Mouse (Mus musculus) heart, postnatal 36 days (tissue): ENCODE measurements around the gene Gmfg. TPM values are rescaled to one million over a fixed set of nuclear protein-coding genes. Genes with fewer than 3 reads are reported as not detected.

ENCODE experiments used
- DNase-seq, 2 experiments: peaks; one replicate each; pipeline ENCODE4 v3.0.0; 2021 to 2022
- intact Hi-C: fragments of 180-260 bp; cut with DNase I; formaldehyde crosslinking; loops from one replicate; pipeline ENCODE4 v1.15.1; 2025
- total RNA-seq, 2 experiments: library from RNA; stranded (reverse); gene quantifications; 2 replicates each; pipeline ENCODE4 v1.2.3; 2021

Gene Gmfg
- 1 to 10 TPM; 4.6 to 7.2 TPM for total RNA-seq

DNA sequence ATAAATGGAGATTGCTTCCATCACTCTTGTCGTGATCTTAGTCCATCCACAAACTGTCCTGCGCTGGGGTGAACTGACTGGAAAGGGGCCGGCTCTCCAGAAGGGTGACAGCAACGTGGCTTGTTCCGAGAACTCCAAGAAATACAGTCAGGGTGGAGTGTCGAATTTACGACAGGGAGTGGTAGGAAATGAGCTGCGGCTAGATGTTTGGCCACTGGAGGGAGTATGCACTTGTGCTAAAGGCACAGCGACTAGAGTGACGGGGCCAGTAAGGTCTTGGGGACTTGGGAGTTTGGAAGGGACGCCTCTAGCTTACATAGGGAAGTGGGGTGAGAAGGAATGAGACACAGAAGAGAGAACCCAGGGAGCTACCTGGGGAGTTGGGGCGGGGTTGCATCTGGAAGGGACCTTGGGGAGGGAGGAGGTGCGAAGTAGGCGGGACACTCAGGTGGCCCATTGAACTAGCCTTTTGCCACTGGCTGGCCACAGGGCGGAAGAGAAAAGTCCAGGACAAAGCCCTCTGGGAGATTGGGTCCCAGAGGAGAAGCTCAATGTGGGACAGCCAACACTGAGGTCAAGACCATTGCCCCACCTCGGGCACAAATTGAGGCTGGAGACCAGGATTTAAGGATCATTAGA lies at the start of gene Gmfg:
Gene Gmfg, plus strand, starts transcription at position 516 of the 639 bp plus-strand sequence.
- peak in 1 of 2 experiments; percentile 75 for DNase-seq
- intact Hi-C loops: loop anchor here (2.0 kb wide), 1 partner anchor 164 kb away; no protein-coding TSS in a partner anchor

DNA sequence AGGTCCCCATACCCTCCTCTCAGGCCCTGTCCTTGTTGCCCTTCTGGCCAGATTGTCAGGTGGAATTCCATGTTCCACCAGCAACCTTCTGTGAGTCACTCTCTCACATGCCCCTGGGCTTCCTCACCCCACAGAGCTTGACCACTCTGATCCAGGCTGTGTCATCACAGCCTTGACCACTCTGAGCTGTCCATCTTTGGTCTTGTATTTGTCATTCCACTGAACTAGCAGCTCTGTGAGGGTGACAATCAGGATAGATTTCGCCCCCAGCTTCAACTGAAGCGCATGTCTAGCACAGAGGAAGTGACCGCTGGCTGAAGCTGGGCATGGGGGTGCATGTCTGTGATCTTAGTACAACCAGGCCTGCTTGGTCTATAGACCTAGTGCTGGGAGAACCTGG lies 46.9 kb upstream of the Gmfg start:
- intact Hi-C loops: no loop called here
- DNase-seq: no peak

DNA sequence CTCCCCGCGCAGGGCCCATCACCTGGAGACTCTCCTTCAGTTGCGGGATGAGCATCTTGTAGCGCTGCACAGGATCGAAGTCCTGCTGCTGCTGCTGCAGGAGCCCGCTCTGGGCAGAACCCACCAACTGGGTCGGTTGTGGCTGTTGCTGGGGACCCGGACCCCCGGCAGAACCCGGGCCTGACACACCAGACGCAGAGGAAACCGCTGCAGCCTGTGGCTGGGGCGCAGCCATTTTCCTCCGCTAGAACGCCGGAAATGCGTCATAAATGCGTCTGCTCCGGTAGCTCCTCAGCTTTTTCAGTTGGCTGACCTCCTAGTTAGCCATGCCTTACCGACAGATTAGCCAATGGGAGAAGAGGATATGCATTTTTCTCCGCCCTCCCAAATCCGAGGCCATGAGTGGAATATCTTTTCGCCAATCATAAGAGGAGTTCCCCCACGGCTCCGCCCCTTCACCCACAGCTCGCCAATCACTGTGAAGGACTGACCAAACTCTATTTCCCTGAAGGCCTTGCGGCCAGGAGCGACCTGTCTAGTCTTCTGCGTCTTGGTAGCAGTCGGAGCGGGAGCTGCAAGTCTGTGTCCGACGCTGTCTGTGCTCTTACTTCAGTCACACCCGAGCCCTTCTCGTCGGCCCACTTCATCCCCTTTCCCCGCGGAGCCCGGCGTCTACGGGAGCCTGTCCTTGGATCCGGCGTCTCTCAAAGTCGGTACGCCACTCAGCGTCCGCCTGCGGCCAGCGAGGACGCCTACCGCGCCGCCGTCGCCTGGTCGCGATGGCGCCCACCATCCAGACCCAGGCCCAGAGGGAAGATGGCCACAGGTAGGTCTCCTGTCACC lies 44.6 kb upstream of the Gmfg start, which contains the start of the genes Med29 and Paf1:
Gene Med29, minus strand, starts transcription at position 280 of the 843 bp plus-strand sequence.
Gene Paf1, plus strand, starts transcription at position 523 of the 843 bp plus-strand sequence.
- DNase-seq: peak; percentile 91 to 93
- intact Hi-C loops: loop anchor here (2.0 kb wide), 1 partner anchor 42 kb away; no protein-coding TSS in a partner anchor

DNA sequence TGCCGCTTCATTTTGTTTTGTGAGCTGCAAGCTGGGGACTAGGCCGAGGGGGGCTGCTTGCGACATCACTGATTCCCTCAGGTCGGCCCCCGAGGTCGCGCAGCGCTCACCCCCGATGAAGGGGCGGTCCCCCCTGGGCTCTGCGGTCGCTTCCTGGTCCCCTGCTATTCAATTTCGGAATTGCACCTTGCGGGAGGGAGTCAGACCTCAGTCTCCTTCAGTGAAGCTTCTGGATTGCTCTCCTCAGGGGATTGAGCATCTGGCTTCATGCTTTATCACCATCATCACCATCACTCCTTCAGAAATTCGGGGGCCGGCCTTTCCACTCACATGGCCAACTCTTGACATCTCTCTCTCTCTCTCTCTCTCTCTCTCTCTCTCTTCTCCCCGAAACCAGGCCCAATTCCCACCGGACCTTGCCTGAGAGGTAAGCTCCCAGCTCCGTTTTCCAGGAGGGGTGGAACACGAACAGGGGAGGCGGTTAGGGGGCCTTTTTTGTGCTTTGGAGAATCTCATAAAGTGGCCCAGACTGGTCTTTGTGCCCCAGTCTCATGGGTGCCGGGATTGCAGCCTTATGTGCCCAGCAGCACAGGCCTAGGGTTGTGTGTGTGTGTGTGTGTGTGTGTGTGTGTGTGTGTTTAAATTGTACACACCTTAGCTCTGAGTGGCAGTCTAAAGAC lies 43.8 kb upstream of the Gmfg start:
- DNase-seq: no peak
- intact Hi-C loops: loop anchor here (2.0 kb wide), 1 partner anchor 41 kb away; no protein-coding TSS in a partner anchor

DNA sequence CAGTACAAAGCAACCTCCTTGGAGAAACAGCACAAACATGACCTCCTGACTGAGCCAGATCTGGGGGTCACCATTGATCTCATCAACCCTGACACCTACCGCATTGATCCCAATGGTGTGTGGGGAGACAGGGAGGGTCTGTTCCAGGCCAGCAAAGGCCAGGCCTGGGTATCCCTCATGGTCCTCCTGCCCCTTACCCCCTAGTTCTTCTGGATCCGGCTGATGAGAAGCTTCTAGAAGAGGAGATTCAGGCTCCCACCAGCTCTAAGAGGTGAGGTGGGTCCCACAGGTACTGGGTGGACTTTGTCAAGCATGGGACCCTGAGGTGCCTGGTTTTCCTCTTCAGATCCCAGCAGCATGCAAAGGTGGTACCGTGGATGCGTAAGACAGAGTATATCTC lies 41.8 kb upstream of the Gmfg start:
- no peak for DNase-seq
- intact Hi-C loops: no loop called here

DNA sequence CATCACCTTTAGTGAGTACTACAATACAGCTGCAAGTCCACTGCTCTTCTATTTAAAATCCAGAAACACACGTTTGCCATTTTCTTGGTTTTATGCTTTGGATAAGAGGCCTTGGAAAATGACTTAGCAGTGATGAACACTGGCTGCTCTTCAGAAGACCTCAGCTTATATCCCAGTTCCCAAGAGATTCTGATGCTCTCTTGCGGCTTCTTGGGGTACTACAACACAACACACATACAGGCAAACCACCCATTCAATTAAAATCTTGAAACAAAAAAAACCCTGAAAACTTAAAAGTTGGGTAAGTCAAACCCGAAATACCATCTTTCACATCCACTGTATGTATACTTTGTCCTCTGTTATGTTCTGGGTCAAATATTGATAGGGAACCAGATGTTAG lies 39.2 kb upstream of the Gmfg start:
- no peak for DNase-seq
- intact Hi-C loops: no loop called here

DNA sequence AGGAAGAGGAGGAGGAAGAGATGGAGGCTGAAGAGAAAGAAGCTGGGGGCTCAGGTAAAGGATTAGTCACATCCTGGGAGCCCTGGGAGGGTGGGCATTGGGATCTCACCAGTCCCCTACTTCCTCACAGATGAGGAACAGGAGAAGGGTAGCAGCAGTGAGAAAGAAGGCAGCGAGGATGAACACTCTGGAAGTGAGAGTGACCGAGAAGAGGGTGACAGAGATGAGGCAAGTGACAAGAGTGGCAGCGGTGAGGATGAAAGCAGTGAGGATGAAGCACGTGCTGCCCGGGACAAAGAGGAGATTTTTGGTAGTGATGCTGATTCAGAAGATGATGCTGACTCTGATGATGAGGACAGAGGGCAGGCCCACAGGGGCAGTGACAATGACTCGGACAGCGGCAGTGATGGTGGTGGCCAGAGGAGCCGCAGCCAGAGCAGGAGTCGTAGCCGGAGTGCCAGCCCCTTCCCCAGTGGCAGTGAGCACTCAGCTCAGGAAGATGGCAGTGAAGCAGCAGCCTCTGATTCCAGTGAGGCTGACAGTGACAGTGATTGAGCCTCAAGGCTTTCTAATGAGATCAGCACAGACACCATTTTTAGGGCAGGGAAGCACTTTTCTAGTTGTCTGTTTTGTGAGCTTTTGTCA lies 38.4 kb upstream of the Gmfg start:
- DNase-seq: no peak
- intact Hi-C loops: no loop called here

DNA sequence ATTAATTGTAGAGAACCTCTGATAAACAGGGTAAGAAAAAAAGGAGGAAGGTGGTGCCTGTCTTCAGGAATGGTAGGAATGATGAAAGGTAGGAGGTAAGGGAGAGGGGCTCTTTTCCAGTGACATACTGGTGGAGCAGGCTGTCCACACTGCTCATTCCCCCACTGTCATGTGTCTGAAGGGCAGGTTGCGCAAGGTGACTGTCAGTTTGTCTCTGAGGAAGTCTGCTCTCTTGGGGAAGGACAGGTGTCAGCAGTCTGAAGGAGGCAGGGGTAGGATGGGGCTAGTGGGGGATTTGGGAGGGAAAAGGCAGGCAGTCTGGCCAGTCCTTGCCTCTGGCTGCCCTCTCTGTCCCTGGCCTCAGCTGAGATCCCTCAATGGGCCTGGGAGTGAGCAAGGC lies 36.2 kb upstream of the Gmfg start:
- intact Hi-C loops: no loop called here
- no peak for DNase-seq

DNA sequence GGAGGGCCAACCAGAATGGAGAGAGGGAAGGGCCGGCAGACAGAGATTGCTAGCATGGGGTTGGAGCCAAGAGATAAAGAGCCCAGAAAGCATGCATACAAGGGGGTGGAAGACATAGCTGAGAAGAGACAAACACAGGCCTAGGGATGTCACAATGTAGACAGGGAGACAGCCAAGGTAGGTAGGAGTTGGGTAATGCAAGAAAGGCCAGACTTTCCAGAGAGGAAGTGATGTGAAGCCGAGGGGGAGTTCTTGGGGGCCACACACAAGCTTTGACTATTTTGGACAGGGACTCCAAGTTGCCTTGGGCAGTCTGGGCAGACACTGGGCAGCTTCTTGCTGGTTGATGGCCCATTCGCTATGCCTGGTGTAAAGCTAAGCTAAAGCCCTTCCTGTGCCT lies 35.3 kb upstream of the Gmfg start:
- intact Hi-C loops: no loop called here
- no peak for DNase-seq

DNA sequence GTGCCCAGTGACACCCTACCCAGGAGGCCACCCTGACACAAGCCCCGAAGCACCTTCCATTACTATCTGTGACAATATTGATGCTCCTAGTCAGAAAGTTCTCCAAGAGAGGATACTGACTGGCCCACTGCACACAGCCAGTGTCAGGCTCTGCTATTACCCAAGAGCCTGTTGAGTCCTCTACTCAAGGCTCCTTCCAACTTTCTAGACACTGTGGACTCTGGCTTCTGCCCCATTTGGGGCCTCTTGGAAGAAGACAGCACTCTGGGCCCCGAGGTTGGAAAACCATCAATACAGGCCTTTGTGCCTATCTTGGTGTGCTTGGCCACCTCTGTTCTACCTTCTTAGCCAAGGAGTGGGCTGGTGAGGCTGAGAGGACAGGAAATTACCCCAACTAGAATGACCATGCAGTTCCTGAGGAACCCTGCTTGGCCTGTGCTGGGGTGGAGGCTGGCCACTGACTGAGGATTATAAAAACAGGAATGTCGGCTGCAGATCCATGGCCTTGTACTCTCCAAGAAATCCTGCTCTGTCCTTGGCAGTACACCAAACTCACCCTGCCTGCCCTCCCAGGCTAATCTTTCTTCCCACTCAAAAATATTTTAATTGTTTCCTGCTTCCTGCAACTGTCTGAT lies 26.3 kb upstream of the Gmfg start:
- DNase-seq: peak; percentile 65
- intact Hi-C loops: no loop called here

DNA sequence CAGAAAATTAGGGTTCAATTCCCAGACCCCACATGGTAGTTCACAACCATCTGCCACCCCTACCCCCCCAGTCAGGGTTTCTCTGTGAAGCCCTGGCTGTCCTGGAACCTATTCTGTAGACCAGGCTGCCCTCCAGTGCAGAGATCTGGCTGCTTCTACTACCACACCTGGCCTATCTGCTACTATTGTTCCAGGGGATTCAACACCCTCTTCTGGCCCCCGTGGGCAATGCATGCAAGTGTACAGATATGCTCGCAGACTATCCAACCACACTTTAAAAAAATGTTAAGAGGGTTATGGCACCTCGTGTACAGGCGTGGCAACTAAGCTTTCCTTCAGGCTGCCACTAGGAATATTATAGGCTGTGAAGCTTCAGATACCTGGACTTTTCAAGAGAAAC lies 24.4 kb upstream of the Gmfg start:
- no peak for DNase-seq
- intact Hi-C loops: no loop called here

DNA sequence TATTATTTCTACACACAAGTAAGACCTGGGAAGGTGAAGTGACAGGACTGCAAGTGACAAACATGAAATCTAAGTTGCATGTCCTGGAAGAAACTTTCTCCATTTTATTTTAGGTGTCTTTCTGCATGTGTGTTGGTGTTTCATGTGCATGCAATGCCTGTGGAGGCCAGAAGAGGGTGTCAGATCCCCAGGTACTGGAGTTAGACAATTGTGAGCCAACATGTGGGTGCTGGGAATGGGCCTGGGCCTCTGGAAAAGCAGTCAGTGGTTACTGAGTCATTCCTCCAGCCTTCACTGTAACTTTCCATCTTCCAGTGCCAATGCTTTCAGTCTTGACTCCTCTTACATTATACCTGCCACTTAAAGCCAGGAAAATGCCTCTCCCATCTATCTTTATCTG lies 19.9 kb upstream of the Gmfg start:
- no peak for DNase-seq
- intact Hi-C loops: no loop called here

DNA sequence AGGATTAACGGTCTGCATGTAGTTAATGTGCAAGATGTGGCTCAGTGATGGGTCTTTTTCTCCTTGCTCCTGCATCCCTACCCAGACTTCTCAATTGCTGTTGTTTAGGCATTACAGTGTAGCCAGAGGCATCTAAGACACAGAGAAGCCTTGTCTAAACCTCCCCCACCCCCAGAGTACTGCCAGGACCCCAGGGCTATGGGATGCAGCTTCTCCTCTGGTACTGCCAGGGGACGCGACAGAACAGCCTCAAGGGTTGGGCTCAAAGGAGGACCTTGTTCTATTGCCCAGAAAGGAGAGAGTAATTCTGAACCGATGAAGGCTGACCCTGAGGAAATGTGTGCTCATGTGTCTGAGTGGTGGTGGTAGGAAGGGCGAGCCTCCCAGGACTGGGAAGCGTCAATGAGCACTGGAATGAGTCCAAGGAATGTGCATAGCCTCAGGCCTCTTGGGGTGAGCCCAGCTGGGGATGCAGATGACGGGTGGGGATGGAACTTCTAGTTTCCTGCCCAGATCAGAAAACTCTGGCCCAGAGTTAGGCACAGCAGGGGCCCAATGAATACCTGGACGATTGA lies 19.1 kb upstream of the Gmfg start:
- peak; percentile 61 to 65 for DNase-seq
- intact Hi-C loops: no loop called here

DNA sequence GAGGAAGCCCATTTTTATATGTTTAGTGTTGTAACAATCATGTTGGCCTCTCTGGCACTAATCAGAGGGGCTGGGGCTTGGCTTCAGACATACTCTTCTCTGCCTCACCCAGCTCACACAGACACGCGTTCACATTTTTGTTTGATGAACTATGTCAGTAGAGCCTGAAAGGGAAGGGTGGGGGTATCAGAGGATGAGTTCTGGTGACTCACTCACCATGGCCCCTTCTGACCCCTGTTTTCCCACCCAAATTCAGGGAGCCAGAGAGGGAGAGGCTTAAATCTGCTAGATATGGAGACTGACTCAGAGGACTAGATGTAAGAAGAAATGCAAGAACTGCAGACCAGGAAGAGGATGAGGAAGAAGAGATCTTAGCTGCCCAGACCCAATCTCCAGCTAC lies 17.8 kb upstream of the Gmfg start:
- DNase-seq: no peak
- intact Hi-C loops: no loop called here

DNA sequence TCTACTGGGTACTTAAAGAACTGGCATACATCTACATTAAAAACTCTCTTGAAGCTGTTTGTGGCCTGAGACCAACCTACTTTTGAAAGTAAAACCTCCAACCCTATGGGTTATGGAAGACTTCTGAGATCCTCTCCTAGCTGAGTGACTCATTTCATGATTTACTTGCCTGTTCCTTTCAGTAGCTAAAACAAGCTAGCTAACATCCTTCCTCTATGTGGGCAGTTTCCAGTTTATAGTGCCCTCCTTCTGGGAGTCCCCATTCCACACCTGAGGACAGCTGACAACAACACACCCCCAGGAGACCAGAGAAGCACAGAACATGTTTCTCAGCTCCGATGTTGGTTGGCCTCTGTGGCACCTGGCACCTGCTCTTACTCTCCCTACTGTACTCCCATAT lies 14.2 kb upstream of the Gmfg start:
- intact Hi-C loops: no loop called here
- DNase-seq: no peak

DNA sequence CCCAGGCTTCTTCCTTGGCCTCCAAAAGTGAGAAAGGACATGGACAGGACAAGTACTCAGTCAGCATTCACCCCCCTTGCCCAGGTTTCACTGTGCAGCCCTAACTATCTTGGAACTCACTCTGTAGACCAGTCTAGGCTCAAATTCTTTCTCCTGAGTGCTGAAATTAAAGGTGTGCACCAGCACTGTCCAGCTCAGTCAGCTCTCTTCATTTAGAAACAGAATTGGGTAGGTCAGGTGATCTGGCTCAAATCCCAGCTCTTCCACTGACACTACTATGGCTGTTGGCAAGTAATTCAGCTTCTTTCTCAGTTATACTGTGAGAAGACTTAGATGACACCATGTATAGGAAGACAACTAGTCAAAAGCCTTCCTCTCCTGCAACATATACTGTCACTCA lies 9.5 kb upstream of the Gmfg start:
- intact Hi-C loops: no loop called here
- no peak for DNase-seq

DNA sequence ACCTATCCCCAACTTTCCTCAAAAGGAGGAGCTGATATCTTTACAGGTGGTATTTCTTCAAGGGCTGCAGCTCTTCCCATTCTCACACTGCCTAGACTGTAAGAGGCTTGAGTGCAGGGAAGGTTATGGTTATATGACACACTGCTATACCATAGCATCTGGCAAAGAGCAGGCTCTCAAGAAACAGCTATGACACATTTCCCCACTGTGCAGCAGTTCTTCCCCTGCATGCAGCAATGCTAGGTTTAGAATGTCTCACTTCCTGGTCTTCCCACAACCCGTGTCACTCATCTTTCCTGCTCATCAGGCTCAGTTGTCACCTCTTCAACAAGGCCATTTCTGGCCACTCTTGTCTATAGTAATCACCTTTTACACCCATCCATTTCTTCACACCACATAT lies 6.7 kb upstream of the Gmfg start:
- intact Hi-C loops: no loop called here
- DNase-seq: no peak

DNA sequence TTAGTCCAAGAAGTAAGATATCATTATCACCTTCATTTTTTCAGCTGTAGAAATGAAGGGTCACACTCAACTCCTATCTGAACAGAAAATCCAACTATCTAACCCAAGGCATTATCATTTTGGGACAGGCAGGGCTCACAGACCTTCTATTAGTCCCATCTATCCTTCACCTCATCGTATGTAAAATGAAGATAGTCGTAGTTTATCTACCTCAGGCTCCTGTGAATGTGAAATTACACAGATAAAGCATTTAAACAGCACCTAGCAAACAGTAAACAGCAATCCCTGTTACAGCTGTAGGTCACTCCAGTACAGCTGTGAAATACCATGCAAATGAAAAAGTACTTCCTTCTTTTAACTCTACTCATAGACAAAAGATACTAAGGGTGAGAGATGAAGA lies 5.0 kb upstream of the Gmfg start:
- DNase-seq: no peak
- intact Hi-C loops: no loop called here

DNA sequence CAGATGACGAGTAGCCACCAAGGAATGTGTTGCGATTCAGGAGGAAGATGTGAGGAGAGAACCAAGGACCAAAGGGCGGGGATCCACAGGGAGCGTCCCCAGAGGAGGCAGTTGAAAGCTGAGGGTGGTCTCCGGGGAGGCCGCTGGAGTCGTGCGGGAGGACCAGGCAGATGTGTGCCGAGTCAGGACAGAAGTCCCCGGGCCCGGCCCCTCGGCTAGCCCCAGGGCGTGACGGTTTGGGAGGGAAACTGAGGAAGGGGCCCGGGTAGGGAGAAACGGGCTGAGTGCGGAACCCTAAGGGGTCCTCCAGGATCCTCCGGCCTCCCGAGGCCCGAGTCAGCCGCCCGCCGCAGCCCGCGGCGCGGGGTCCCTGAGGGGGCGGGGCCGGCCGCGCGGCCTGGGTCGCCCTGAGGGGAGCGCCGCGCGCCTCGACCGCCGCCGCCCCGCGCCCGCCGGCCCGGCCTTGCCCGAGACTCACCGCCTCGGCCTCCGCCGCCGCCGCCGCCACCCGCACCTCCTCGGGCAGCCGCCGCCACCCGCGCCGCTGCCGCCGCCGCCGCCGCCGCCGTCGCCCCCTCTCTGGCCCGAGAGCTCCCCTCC lies 1.5 kb upstream of the Gmfg start:
- intact Hi-C loops: loop anchor here (2.0 kb wide), 2 partner anchors 43 to 165 kb away; partner anchors contain the start of genes Med29 and Paf1
- no peak for DNase-seq
